Mouse (Mus musculus) neural tube, embryonic 13.5 days (tissue): Measurements from ENCODE around the gene 0610030E20Rik. TPM values are rescaled to one million over a fixed set of nuclear protein-coding genes. Genes with fewer than 3 reads are reported as not detected.

Experiments
- ATAC-seq: fragments of 200-750 bp; cut with Nextera tagmentation; 2 replicates; pipeline ENCODE4 v1.8.0; 2017; ENCODE audit warnings: low read depth, mild to moderate bottlenecking, moderate TSS enrichment, moderate library complexity
- H3K27ac ChIP-seq: fragments of 300-500 bp; sonication (generic); replicated peaks from 2 replicates; pipeline ENCODE4 v1.5.1; 2015; ENCODE audit warnings: moderate library complexity, mild to moderate bottlenecking, inconsistent platforms
- H3K27me3 ChIP-seq: fragments of 300-500 bp; sonication (generic); 2 replicates; pipeline ENCODE4 v1.6.1; 2015; ENCODE audit warnings: mild to moderate bottlenecking, inconsistent platforms
- H3K36me3 ChIP-seq: fragments of 300-500 bp; sonication (generic); 2 replicates; pipeline ENCODE4 v1.6.1; 2015; ENCODE audit warnings: mild to moderate bottlenecking, inconsistent platforms
- H3K4me1 ChIP-seq: fragments of 300-500 bp; sonication (generic); replicated peaks from 2 replicates; pipeline ENCODE4 v1.6.1; 2015; ENCODE audit warnings: inconsistent platforms
- H3K4me2 ChIP-seq: fragments of 300-500 bp; sonication (generic); 2 replicates; pipeline ENCODE4 v1.6.1; 2015; ENCODE audit warnings: inconsistent platforms, mild to moderate bottlenecking, moderate library complexity
- H3K4me3 ChIP-seq: fragments of 300-500 bp; sonication (generic); 2 replicates; pipeline ENCODE4 v1.5.1; 2015; ENCODE audit warnings: mild to moderate bottlenecking, inconsistent platforms
- H3K9ac ChIP-seq: fragments of 300-500 bp; sonication (generic); 2 replicates; pipeline ENCODE4 v1.6.1; 2015; ENCODE audit warnings: moderate library complexity, mild to moderate bottlenecking, inconsistent platforms
- H3K9me3 ChIP-seq: fragments of 300-500 bp; sonication (generic); 2 replicates; pipeline ENCODE4 v1.6.1; 2016; ENCODE audit warnings: inconsistent platforms
- WGBS: fragments of 180-500 bp; shearing (Covaris S2); methylation state at CpG from one replicate; pipeline ENCODE4 v1.1.7; 2015; 5-methylcytosine and 5-hydroxymethylcytosine counted together
- polyA plus RNA-seq: library from polyadenylated mRNA; unstranded; fragments of >200 nt; fragmentation: Nextera tagmentation; extraction: Ambion mirVana; gene quantifications from 2 replicates; pipeline ENCODE4 v1.2.1, GENCODE M21; 2015

The 0610030E20Rik gene
- polyA plus RNA-seq, 1 experiment from 2014 or later = 19.3 TPM

DNA sequence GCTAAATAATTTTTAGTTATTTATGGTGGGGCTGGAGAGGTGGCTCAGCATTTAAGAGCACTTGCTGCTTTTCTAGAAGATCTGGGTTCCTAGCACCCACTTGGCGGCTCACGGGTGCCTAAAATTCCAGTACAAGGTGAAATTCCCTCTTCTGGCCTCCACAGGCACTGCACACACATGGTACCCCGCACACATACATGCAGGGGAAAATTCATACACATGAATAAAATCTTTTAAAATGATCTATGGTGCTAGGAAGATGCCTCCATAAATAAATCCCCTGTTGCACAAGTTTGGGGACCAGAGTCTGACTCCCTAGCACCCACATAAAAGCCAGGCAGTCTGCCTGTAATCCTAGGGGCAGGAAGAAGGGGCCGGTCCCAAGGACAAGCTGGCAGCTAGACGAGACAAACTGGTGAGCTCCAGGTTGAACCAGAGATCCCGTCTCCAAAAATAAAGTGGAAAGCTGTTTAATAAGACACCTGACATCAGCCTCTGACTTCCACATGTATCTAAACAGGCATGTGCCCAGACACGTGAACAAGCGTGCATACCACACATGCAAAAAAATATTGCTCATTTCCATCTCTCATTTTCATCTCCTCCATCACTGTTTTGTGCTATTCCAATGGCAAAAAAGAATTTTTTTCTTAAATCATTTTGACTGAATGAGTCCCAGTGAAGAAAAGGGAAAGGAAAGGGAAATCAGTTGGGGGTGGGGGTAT is 31.6 kb downstream of the 0610030E20Rik start:
- no peak for ATAC-seq
- no peak overlapping the region for H3K4me3 ChIP-seq
- peaks cover 37% of the 10 kb centered on the region for H3K27me3 ChIP-seq
- 87% methylated on average over 8 of the region's 8 CpGs for WGBS
- H3K9ac ChIP-seq = no peak overlapping the region
- H3K36me3 ChIP-seq = no peaks in the 10 kb centered on the region
- no peaks in the 10 kb centered on the region for H3K9me3 ChIP-seq
- H3K4me2 ChIP-seq = peak overlapping the region; percentile 61
- H3K27ac ChIP-seq = no peak overlapping the region
- peaks cover 9% of the 10 kb centered on the region for H3K4me1 ChIP-seq

DNA sequence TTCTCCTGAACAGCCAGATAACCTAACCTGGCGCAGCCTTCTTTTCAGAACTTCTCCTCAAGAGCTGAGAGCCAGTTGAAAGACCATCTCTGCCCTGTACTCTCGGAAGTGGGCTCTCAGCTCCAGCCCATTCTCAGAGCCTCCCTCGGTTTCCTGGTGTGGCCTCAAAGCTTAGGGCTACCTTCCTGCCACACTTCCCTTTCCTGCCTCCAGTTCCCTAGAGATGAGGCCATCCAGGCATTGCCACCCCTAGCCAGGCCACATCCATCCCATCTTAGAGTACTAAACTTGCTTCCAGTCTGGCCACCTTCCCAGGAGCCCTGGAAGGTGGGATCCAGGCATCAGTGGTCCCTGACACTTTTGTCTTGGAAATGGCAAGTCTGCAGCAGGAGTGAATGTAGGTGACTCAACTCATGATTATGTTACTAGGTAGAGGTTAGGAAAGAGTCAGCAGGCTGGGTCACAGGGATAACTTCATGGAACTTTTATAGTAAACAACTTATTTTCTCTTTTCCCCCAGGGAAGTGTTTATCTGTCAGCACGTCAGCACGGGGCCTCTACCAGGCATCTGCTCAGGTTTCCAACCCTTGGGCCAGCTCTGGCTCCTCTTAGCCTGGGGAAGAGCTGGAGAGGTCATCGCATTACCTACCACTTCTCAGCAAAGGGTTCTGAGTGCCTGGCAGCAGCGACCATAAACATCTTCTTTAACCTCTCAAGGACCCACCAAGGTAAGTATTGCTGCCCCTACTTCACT is 32.4 kb downstream of the 0610030E20Rik start:
- no peaks in the 10 kb centered on the region for H3K36me3 ChIP-seq
- peak overlapping the region; percentile 43 for H3K4me3 ChIP-seq
- peak overlapping the region; percentile 61 for H3K4me2 ChIP-seq
- WGBS = 53% methylated on average over 7 of the region's 7 CpGs
- H3K4me1 ChIP-seq = peaks cover 9% of the 10 kb centered on the region
- H3K9me3 ChIP-seq = no peaks in the 10 kb centered on the region
- peak overlapping the region; percentile 49; the same call in 1 of the 2 replicates for H3K27ac ChIP-seq
- H3K27me3 ChIP-seq = peaks cover 37% of the 10 kb centered on the region
- peak overlapping the region; percentile 66; the same call in 1 of the 2 replicates for H3K9ac ChIP-seq
- no peak for ATAC-seq

DNA sequence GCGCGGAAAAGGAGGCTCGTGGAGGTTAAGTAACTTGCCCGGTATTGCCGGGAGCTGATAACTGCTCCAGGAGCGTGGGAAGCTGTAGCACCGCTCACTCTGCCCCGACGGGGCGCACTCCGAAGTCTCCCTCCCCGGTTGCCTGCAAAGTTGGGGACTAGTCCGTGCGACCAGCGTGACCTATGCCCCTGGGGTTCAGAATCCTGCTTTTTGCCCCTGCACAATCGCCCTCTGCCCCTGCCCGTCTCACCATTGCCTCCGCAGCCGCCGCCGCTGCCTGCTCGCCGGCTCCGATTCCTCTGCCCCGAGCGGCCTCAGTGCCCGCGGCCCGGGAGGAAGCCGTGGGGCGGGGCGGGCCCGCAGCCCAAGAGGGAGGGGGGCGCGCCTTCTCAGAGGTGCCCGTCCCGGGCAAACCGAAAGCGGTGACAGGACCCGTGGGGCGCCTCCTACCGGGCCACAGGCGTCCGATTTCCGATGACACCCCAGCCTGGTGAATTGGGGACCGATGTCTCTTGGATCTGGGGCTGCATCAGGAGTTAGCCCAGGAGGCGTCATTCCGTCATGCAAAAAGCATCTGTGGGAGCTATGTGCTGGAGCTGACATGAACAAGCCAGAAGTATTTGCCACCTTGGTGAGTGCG is 33.1 kb downstream of the 0610030E20Rik start, which contains the start of gene Vamp5:
Vamp5 (minus strand) TSS at position 338 of the 640 bp plus-strand sequence.
- peak within 1 kb of the TSS; percentile 49; the same call in 1 of the 2 replicates for H3K27ac ChIP-seq
- peak within 1 kb of the TSS; percentile 61 for H3K4me2 ChIP-seq
- H3K36me3 ChIP-seq = no peaks in the 10 kb centered on the region
- ATAC-seq = peak; percentile 59; the same call in 1 of the 2 replicates
- H3K9me3 ChIP-seq = no peaks in the 10 kb centered on the region
- peak within 1 kb of the TSS; percentile 43 for H3K4me3 ChIP-seq
- peaks cover 37% of the 10 kb centered on the region for H3K27me3 ChIP-seq
- peak within 1 kb of the TSS; percentile 66 for H3K9ac ChIP-seq
- peaks cover 9% of the 10 kb centered on the region for H3K4me1 ChIP-seq
- 2% methylated on average over 48 of the region's 49 CpGs for WGBS

DNA sequence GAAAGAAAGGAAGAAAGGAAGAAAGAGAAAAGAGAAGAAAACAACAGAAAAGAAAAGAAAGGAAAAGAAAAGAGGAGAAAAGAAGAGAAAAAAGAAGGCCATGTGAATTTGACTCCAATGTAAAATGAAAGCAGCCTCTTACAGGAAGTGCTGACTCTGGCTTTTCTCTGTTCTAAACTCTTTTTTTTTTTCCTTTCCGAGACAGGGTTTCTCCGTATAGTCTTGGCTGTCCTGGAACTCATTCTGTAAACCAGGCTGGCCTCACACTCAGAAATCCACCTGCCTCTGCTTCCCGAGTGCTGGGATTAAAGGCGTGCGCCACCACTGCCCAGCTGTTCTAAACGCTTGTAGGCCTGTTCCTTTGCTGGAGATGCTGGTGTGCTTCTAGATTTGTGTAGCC is 35.4 kb downstream of the 0610030E20Rik start:
- no peak overlapping the region for H3K4me3 ChIP-seq
- peaks cover 37% of the 10 kb centered on the region for H3K27me3 ChIP-seq
- no peak overlapping the region for H3K4me2 ChIP-seq
- no peaks in the 10 kb centered on the region for H3K9me3 ChIP-seq
- H3K4me1 ChIP-seq = peaks cover 9% of the 10 kb centered on the region
- WGBS = 83% methylated on average over 6 of the region's 6 CpGs
- no peak overlapping the region for H3K9ac ChIP-seq
- no peak for ATAC-seq
- no peaks in the 10 kb centered on the region for H3K36me3 ChIP-seq
- no peak overlapping the region for H3K27ac ChIP-seq

DNA sequence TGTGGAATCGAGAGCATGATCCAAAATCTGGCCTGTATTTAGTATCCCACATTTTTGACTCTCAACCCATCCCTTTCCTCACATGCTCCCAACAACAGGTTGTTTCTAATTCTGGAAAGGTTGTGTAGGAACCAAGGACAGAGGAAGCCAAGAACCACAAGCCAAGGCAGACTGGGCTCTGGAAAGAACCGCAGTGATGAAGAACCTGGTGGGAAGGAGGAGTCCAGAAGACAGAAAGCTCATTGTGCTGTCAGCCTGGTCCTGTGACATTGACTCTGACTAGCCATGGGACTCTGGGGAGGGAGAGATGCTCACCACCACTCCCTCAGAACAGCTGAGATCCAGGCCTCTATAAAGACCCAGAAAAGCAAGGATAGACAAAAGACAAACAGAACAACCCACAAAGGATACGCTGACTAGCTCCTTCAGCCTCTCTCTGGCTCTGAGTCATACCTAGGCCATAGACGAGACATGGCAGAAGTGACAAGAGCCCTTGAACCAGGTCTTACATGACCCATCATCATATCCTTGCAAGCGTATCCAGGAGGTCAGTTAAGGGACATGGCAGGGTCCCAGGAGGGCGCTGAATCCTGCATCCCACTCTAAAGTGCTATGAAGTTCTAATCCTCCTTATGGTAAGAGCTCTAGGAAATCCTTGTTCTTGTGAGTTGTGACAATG is 36.2 kb downstream of the 0610030E20Rik start:
- 81% methylated on average over 6 of the region's 6 CpGs for WGBS
- no peak overlapping the region for H3K4me3 ChIP-seq

DNA sequence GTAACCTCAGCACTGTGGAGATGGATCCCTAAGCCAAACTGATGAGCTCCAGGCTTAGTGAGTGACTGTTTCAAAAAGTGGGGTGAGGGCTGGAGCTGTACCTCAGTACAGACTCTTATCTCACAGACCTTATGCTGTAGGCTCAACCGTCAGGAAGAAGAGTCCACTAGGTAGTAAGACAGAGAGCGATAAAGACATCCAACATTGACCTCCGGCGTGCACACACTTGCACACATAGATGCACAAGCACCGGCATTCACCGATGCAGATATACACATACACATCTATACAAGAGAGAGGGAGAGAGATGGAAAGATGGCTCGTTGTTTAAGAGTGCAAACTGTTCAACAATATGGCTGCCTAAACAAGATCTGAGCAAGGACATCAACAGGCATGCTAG is 36.8 kb downstream of the 0610030E20Rik start:
- ATAC-seq = no peak
- Histone ChIP-seq H3K27ac (no peak overlapping the region), H3K9ac (no peak overlapping the region), H3K4me2 (no peak overlapping the region), H3K36me3 (no peaks in the 10 kb centered on the region), H3K9me3 (no peaks in the 10 kb centered on the region), H3K4me1 (peaks cover 9% of the 10 kb centered on the region), H3K27me3 (peaks cover 35% of the 10 kb centered on the region), H3K4me3 (no peak overlapping the region)
- WGBS = 96% methylated on average over 7 of the region's 7 CpGs

More for the DNA sequence above, 36.2 kb downstream of the 0610030E20Rik start:
- Histone ChIP-seq H3K27ac (no peak overlapping the region), H3K4me1 (peaks cover 9% of the 10 kb centered on the region), H3K27me3 (peaks cover 37% of the 10 kb centered on the region), H3K4me2 (no peak overlapping the region), H3K9me3 (no peaks in the 10 kb centered on the region), H3K9ac (no peak overlapping the region), H3K36me3 (no peaks in the 10 kb centered on the region)
- ATAC-seq = no peak

DNA sequence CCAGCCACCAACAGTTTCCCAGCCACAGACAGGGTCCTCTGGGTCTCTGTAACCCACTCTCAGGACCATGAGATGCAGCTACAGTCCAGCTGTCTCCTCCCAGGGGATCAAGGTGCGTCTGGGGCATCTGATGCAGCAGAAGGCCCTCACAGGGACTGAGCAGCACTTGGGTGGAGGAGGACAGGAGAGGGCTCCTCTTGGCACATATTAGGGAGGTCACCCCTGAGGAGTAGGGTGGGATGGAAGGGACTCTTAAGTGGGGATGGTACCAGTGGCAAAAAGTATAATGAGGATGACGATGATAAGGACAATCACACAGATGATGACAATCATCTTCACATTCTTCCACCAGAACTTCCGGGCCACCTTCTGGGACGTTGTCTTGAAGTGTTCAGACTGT is 38.1 kb downstream of the 0610030E20Rik start:
- H3K4me1 ChIP-seq = peaks cover 14% of the 10 kb centered on the region
- H3K27ac ChIP-seq = no peak overlapping the region
- H3K9ac ChIP-seq = no peak overlapping the region
- no peak overlapping the region for H3K4me2 ChIP-seq
- H3K9me3 ChIP-seq = no peaks in the 10 kb centered on the region
- ATAC-seq = no peak
- WGBS = 85% methylated on average over 4 of the region's 4 CpGs
- no peaks in the 10 kb centered on the region for H3K36me3 ChIP-seq
- peaks cover 35% of the 10 kb centered on the region for H3K27me3 ChIP-seq
- no peak overlapping the region for H3K4me3 ChIP-seq

DNA sequence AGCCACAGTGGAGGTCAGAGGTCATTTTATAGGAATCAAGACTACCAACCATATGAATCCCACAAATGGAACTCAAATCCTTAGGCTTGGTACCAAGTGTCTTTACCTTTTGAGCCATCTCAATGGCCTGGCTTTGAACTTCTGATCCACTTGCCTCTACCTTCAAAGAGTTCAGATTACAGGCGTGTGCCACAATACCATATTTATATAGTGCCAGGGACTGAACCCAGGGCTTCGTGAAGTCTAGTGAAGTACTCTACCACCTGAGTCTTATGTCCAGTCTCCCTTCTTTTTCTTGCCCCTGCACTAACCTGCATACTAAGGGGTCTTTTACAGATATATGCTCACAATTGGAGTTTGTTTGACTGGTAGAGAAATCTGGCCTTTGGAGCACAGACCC is 39.4 kb downstream of the 0610030E20Rik start:
- Histone ChIP-seq H3K9me3 (no peaks in the 10 kb centered on the region), H3K36me3 (no peaks in the 10 kb centered on the region), H3K4me1 (peaks cover 17% of the 10 kb centered on the region), H3K27me3 (peaks cover 33% of the 10 kb centered on the region), H3K4me3 (no peak overlapping the region), H3K4me2 (no peak overlapping the region), H3K27ac (no peak overlapping the region), H3K9ac (no peak overlapping the region)
- 92% methylated on average over 2 of the region's 2 CpGs for WGBS
- ATAC-seq = no peak

DNA sequence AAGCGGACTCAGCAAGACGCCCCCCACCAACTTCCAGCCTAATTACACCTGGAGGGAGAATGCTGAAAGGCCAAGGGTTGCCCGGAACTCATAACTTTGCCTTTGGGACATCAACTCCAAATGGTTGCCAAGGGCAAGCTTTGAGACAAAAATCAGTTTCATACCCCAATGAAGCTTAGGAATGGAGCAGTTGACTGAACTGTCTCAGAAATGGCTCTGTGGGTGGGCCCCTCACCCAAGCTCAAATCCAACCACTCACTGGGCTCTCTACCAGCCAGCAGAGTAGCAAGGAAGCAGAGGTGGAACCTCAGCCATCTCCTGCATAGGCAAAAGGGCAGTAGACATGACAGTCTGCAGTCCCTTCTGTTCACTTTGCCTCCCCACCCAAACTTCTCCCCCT is 40.7 kb downstream of the 0610030E20Rik start:
- H3K4me3 ChIP-seq = no peak overlapping the region
- peaks cover 17% of the 10 kb centered on the region for H3K4me1 ChIP-seq
- peaks cover 27% of the 10 kb centered on the region for H3K27me3 ChIP-seq
- H3K27ac ChIP-seq = no peak overlapping the region
- H3K9ac ChIP-seq = no peak overlapping the region
- H3K36me3 ChIP-seq = no peaks in the 10 kb centered on the region
- H3K4me2 ChIP-seq = no peak overlapping the region
- WGBS = 73% methylated on average over 3 of the region's 3 CpGs
- ATAC-seq = no peak
- H3K9me3 ChIP-seq = no peaks in the 10 kb centered on the region

DNA sequence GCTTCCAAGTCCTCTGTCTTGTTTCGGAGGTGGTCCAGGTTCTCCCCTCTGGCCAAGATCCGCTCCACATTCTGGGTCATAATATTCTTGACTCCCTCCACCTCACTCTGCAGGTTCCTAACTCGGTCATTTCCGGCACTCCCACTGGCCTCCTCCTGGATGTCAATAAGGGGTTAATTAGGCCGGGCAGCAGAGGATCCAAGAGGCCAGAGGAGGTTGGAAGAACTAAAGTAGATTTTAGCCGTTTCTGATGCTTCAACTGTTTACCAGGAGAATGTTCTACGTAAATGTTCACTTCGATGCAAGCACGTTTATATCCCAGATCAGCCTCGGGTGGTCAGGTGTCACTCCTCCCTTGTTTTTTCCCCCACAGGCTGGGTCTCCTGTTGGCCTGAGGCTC is 41.1 kb downstream of the 0610030E20Rik start:
- Histone ChIP-seq H3K9me3 (no peaks in the 10 kb centered on the region), H3K36me3 (no peaks in the 10 kb centered on the region), H3K4me3 (no peak overlapping the region), H3K27ac (no peak overlapping the region), H3K27me3 (peaks cover 27% of the 10 kb centered on the region), H3K9ac (no peak overlapping the region), H3K4me1 (peaks cover 17% of the 10 kb centered on the region), H3K4me2 (no peak overlapping the region)
- no peak for ATAC-seq
- 70% methylated on average over 10 of the region's 10 CpGs for WGBS

DNA sequence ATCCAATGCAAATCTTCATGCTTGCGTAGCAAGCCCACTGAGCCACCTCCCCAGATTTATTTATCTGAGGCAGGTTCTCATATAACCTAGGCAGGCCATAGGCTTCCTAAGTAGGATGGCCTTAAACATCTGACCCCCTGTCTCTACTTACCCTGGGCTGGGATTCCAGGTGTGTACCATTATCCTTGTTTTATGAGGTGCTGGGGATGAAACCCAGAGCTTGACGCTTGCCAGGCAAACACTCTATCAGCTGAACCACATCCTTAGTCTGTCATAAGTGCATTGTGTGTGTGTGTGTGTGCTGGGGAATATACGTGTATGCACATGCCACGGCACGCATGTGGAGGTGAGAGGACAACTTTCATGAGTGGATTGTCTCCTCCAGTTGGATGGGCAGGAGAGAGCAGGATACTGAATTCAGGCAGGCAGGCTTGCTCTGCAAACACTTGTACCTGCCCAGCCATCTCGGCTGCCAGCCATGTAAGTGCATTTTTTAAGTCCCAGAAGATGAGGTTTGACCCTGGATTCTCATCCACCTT is 41.7 kb downstream of the 0610030E20Rik start:
- Histone ChIP-seq H3K9ac (no peak overlapping the region), H3K9me3 (no peaks in the 10 kb centered on the region), H3K36me3 (no peaks in the 10 kb centered on the region), H3K4me3 (no peak overlapping the region), H3K27me3 (peaks cover 27% of the 10 kb centered on the region), H3K27ac (no peak overlapping the region), H3K4me1 (peaks cover 17% of the 10 kb centered on the region), H3K4me2 (peak overlapping the region; percentile 50; the same call in 1 of the 2 replicates)
- no peak for ATAC-seq
- 92% methylated on average over 6 of the region's 6 CpGs for WGBS
